Mouse (Mus musculus) olfactory bulb, adult 2 months (tissue): ENCODE results near the gene Phf2. TPM values are rescaled to one million over a fixed set of nuclear protein-coding genes. Genes with fewer than 3 reads are reported as not detected.

Source experiments
- H3K27ac ChIP-seq: fragments of 200-500 bp; 2 replicates; pipeline ENCODE4 v1.5.1; 2012; ENCODE audit warnings: low read depth, low read length; ENCODE audit not compliant: insufficient read depth
- H3K4me1 ChIP-seq: fragments of 200-500 bp; 2 replicates; pipeline ENCODE4 v1.6.1; 2012; ENCODE audit warnings: low read length; ENCODE audit not compliant: control insufficient read depth, insufficient read depth
- H3K4me3 ChIP-seq: fragments of 200-500 bp; 2 replicates; pipeline ENCODE4 v1.5.1; 2012; ENCODE audit warnings: mild to moderate bottlenecking, low read depth, low read length, moderate library complexity; ENCODE audit not compliant: insufficient read depth
- CTCF ChIP-seq: fragments of 200-500 bp; IDR thresholded peaks from 2 replicates; pipeline ENCODE4 v1.5.1; 2012; ENCODE audit warnings: low read depth, mild to moderate bottlenecking, low read length, moderate library complexity; ENCODE audit not compliant: insufficient read depth
- POLR2A ChIP-seq: fragments of 200-500 bp; IDR thresholded peaks from 2 replicates; pipeline ENCODE4 v1.6.1; 2012; ENCODE audit warnings: mild to moderate bottlenecking, low read depth, low read length, moderate library complexity; ENCODE audit not compliant: insufficient read depth
- WGBS: fragments of 180-500 bp; shearing (Covaris S2); methylation state at CpG from one replicate; pipeline ENCODE4 v1.1.7; 2018; 5-methylcytosine and 5-hydroxymethylcytosine counted together
- polyA plus RNA-seq: library from polyadenylated mRNA; stranded (reverse); fragments of >200 nt; gene quantifications from 2 replicates; pipeline ENCODE4 v1.2.4, GENCODE M21; 2012; ENCODE audit warnings: low replicate concordance; ENCODE audit not compliant: missing spikeins, insufficient read depth, insufficient read length

Gene Phf2
- 83.3 TPM in 1 of 2 replicates, not detected in the other for polyA plus RNA-seq

GRCm38 (mm10) chr13:48870771-48871731 lies at the start of gene Phf2:
Gene Phf2 (minus strand): TSS chr13:48871119.
- Histone ChIP-seq H3K4me1 (peaks cover 34% of the 10 kb centered on the region), H3K27ac (peak within 1 kb of the TSS; percentile 22), H3K4me3 (peak within 1 kb of the TSS; percentile 88)
- 15% methylated on average over 117 of the region's 117 CpGs for WGBS
- TF ChIP-seq POLR2A (no peak), CTCF (no peak)

- no peak for TF ChIP-seq CTCF
- TF ChIP-seq POLR2A = no peak
- 76% methylated on average over 7 of the region's 7 CpGs for WGBS
- H3K4me1 ChIP-seq = no peaks in the 10 kb centered on the region
- no peak overlapping the region for H3K4me3 ChIP-seq
- no peak overlapping the region for H3K27ac ChIP-seq
Observed at GRCm38 (mm10) chr13:48919756-48920415, 49.0 kb upstream of the Phf2 start.

- Histone ChIP-seq H3K4me1 (peaks cover 11% of the 10 kb centered on the region), H3K27ac (no peak overlapping the region), H3K4me3 (no peak overlapping the region)
- TF ChIP-seq CTCF (no peak), POLR2A (no peak)
- 98% methylated on average over 3 of the region's 3 CpGs for WGBS
Observed at GRCm38 (mm10) chr13:48917113-48917599, 46.2 kb upstream of the Phf2 start.

- 4% methylated on average over 1 of the region's 1 CpGs for WGBS
- TF ChIP-seq CTCF = no peak
- TF ChIP-seq POLR2A = no peak
- peaks cover 11% of the 10 kb centered on the region for H3K4me1 ChIP-seq
- peak overlapping the region; percentile 12; the same call in 1 of the 2 replicates for H3K27ac ChIP-seq
- H3K4me3 ChIP-seq = no peak overlapping the region
Observed at GRCm38 (mm10) chr13:48913680-48914079, 42.8 kb upstream of the Phf2 start.

GRCm38 (mm10) chr13:48913141-48913540 lies 42.2 kb upstream of the Phf2 start:
- TF ChIP-seq POLR2A (no peak), CTCF (no peak)
- Histone ChIP-seq H3K4me1 (peaks cover 11% of the 10 kb centered on the region), H3K4me3 (no peak overlapping the region), H3K27ac (0 out of 2 replicates have a peak overlapping the region, but pooled peaks have one; percentile 20)
- 61% methylated on average over 3 of the region's 3 CpGs for WGBS

- 76% methylated on average over 7 of the region's 7 CpGs for WGBS
- TF ChIP-seq CTCF = no peak
- TF ChIP-seq POLR2A = no peak
- Histone ChIP-seq H3K4me3 (no peak overlapping the region), H3K4me1 (peaks cover 11% of the 10 kb centered on the region), H3K27ac (no peak overlapping the region)
Observed at GRCm38 (mm10) chr13:48911426-48911825, 40.5 kb upstream of the Phf2 start.

GRCm38 (mm10) chr13:48905458-48905857 lies 34.5 kb upstream of the Phf2 start:
- no peak overlapping the region for H3K4me3 ChIP-seq
- TF ChIP-seq POLR2A (no peak), CTCF (no peak)
- whole genome bisulfite sequencing = 97% methylated on average over 2 of the region's 2 CpGs
- no peak overlapping the region for H3K27ac ChIP-seq
- no peaks in the 10 kb centered on the region for H3K4me1 ChIP-seq

- TF ChIP-seq CTCF (no peak), POLR2A (no peak)
- peaks cover 4% of the 10 kb centered on the region; the same call in 1 of the 2 replicates for H3K4me1 ChIP-seq
- 87% methylated on average over 5 of the region's 5 CpGs for WGBS
Observed at GRCm38 (mm10) chr13:48895376-48895775, 24.5 kb upstream of the Phf2 start.

More at GRCm38 (mm10) chr13:48895376-48895775, 24.5 kb upstream of the Phf2 start:
- Histone ChIP-seq H3K27ac (no peak overlapping the region), H3K4me3 (no peak overlapping the region)
